Mouse (Mus musculus) frontal cortex, postnatal 36 days (tissue): ENCODE measurements around the gene Katnb1.

Experiments used
- DNase-seq, 2 experiments: peaks; one replicate each; pipeline ENCODE4 v3.0.0; 2022; ENCODE audit warnings: low spot score in 2 of 2

The Katnb1 gene

DNA sequence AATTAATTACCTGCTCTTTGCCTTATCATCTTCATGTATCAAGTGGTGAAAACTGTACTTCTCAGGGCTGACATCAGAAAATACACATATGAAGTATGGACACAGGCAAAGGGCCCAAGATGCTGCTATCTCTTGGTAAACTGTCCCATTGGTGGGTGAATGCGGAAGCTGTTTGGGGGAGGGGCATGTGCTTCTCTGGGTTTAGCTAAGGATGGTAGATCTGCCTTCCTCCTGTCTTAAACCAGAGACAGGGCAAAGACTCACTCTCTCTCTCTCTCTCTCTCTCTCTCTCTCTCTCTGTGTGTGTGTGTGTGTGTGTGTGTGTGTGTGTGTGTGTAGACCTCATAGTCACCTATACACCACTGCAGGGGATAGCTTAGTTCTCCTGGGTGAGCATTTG lies 60.0 kb downstream of the Katnb1 start:
- DNase-seq = no peak

- DNase-seq = peak in 1 of 2 experiments; percentile 31
These were observed 60.6 kb downstream of the Katnb1 start for GRCm38 (mm10) chr8:95141469-95142074.

DNA sequence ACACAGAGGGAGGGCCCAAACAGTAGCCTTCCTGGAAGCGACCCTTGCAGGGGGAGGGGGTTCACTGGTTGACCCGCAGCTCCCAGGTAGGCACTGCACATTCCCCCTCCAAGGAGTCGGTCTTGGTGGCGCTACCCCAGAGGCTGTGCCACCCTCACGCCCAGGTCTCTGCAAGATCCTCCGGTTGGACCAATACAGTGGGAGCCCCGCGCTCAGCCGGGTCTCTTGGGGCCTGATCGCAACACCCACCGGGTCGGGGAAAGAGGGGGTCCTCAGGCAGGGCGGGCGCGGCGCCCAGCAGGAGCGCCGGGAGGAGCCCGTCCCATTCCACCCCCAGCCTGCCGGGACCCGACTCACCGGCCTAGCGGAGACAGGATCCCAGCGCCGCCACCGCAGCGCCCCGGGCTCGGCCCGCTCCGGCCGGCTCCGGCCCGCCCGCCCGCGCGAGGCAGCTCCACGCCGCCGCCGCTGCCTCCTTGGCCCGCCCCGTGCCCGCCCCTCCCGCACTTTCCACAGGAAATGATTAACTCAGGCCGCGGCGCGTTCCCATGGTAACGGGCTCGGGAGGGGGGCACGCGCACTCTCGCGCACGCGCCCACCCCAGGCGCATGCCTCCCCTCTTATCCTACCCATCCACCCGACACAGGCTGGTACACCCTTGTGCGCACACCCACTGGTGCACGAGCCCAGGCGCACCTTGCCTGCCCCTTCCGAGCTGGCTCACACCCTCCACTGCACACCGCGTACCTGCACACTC lies 61.3 kb downstream of the Katnb1 start:
- peak; percentile 79 to 89 for DNase-seq

GRCm38 (mm10) chr8:95142985-95143804 lies 62.2 kb downstream of the Katnb1 start:
- DNase-seq = peak; percentile 35 to 51

DNA sequence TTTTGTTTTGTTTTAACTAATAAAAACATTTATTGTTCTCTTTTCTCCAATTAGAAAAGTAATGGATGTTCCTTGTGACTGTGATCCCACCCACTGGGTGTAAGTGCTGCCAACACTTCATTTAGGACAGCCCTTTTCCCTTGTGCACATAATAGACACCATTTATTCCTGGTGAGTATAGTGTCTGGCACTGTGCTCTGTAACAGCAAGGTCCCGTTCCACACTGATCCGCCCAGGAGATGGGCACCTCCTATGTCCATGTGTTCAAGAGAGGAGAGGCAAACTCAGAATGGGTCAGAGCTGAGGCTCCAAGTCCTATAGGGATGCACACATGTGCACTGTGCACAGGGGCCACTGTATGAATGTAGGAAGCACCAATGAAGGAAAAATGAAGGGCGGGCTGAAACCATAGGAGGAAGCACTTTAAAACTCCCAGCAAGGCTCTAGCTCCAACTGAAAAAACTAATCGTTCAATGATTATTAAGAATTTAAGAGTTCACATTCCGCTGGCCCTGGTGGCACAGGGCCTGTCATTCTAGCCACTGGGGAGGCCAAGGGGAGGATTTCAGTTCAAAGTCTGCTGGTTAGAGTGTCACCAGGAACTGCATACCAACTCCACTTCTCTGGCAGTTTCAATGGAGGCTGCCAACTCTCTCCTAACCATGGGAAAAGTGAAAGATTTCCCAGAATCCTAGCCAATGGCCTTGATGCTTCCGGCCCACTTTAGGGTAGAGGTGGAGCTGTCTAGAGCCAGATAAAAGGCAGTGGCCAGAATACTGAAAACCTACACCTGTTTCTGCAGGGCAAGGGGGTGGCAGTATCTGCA lies 63.0 kb downstream of the Katnb1 start:
- no peak for DNase-seq

DNA sequence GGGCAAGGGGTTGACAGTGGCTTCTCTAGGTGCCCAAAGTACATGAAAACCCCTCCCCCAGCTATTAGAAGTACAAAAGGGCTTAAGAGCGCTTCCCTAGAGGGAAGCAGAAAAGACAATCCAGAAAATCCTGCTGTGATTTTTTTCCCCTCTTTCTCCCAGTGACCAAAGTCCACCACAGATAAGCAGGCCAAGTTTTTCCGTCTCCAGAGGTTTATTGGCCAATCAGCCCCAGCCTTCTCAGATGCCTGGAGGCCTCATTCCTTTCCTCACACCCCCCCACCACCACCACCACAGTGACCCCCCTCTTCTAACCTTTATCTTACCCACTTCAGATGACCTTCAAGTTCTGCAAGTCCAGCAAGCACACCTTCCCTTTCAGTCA lies 63.6 kb downstream of the Katnb1 start:
- no peak for DNase-seq

- no peak for DNase-seq
These were observed 65.2 kb downstream of the Katnb1 start for GRCm38 (mm10) chr8:95146044-95146745.

- no peak for DNase-seq
These were observed 65.9 kb downstream of the Katnb1 start for GRCm38 (mm10) chr8:95146846-95147245.

GRCm38 (mm10) chr8:95149426-95149825 lies 68.4 kb downstream of the Katnb1 start:
- DNase-seq = no peak

GRCm38 (mm10) chr8:95150608-95151007 lies 69.6 kb downstream of the Katnb1 start:
- no peak for DNase-seq
